ENCODE assay signal across 9 mouse cellular contexts in the genomic region with DNA sequence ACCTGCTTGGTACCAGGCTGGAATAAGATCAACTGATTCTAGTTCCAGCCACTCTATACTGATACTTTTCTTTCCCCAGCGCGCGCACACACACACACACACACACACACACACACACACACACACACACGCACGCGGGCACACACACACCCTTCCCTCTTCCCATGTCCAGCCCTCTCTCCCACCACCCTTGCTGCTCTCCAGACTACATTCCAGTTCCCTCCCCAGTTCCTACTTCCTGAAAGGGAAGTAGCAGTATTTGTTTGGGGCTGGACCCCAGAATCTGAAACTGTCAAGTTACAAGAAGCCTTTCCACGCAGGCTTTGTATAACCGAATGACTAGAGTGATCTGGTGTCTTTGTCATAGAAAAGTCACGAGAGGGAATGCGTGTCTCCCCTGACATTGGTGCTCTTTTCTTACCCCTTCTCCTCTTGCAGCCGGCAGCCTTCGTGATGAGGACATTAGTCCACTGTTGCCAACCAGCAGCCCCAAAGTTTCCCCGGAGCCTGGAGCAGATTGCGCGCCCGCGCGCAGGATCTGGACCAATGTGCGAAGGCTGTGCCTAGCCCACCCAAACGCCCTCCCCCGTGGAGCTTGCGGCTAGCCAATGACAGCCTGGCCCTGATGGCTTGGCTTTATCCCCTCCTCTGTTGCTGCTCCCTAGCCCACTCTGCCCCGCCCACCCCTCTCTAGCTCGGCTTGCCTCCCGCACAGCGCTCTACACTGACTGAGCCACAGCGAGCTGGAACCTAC. TPM values are rescaled to one million over a fixed set of nuclear protein-coding genes. Genes with fewer than 3 reads are reported as not detected.
DNase-seq lines count a peak whose midpoint lies in the region; ATAC-seq and TF ChIP-seq lines count a peak whose summit lies in the region.
"Had no signal": no experiment of that assay in that cellular context is flagged by ENCODE, and none has a peak within 500 bp of the region (broad histone marks: within the 10 kb centered on the region; RNA-seq: fewer than 3 reads in every experiment).

A gene (plus strand): TSS at position 690 of the 754 bp plus-strand sequence.

- TF ChIP-seq CTCF in kidney, adult 2 months (conservative IDR thresholded peaks at IDR 0.05; ENCODE audit: insufficient read depth, insufficient read length, low read depth, low read length), result no peak

- WGBS in kidney, adult 2 months, result 6% methylated on average over 27 of the region's 27 CpGs

- DNase-seq in kidney, postnatal 10 days, result peak; percentile 70
- no peak for DNase-seq in kidney, adult 2 months
- DNase-seq in cerebellum, adult 8-10 months, result peak; percentile 57
- DNase-seq in forelimb bud, embryonic 11.5 days (ENCODE audit: low read depth, low spot score), result peak; percentile 91
- peak; percentile 89 for DNase-seq in layer of hippocampus, adult 9-11 months
- peak; percentile 7 to 39 for DNase-seq in lung, postnatal 4 days
- DNase-seq in right cerebral cortex, postnatal 25 days, result peak; percentile 74

- no peaks in the 10 kb centered on the region for H3K4me1 ChIP-seq in kidney, adult 2 months (ENCODE audit: control insufficient read depth, insufficient read depth, low read length)

- no peaks in the 10 kb centered on the region for H3K36me3 ChIP-seq in kidney, adult 2 months (ENCODE audit: control insufficient read depth, insufficient read depth, low read length)

- H3K27me3 ChIP-seq in kidney, adult 2 months (replicated peaks; ENCODE audit: control insufficient read depth, insufficient read depth, low read length), result no peaks in the 10 kb centered on the region

- no peak within 1 kb of the TSS for H3K27ac ChIP-seq in kidney, adult 2 months (ENCODE audit: insufficient read depth, low read depth, low read length)

- H3K4me3 ChIP-seq in kidney, adult 2 months (ENCODE audit: insufficient read depth, low read depth, low read length), result no peak within 1 kb of the TSS
- H3K4me3 ChIP-seq: myocyte had no signal

- no peak for ATAC-seq in erythroid progenitor cell, adult 5-6 weeks (replicated peaks; ENCODE audit: low FRiP score, poor library complexity, severe bottlenecking)

- no peak for TF ChIP-seq POLR2A in kidney, adult 2 months (IDR thresholded peaks at IDR 0.05; ENCODE audit: low read depth, low read length)

RNA-seq across cellular contexts. Expression of the gene that starts here (rescaled TPM):
- not detected in 2 replicates for polyA plus RNA-seq in kidney, adult 2 months (2012; rRNA removed)
- total RNA-seq in erythroid progenitor cell, adult 5-6 weeks (2015; ENCODE audit: low replicate concordance), result not detected in 2 replicates
- total RNA-seq in erythroid progenitor cell, adult 5-6 weeks (2017; ENCODE audit: low replicate concordance), result not detected in 2 replicates
